Mouse (Mus musculus): ENCODE measurements at regions not wholly inside any gene's neighbourhood (a gene's known extent, or its start where the extent isn't known, plus 50 kb on each side); places are given as distances from the start of the nearest gene placed in this dataset.

DNA sequence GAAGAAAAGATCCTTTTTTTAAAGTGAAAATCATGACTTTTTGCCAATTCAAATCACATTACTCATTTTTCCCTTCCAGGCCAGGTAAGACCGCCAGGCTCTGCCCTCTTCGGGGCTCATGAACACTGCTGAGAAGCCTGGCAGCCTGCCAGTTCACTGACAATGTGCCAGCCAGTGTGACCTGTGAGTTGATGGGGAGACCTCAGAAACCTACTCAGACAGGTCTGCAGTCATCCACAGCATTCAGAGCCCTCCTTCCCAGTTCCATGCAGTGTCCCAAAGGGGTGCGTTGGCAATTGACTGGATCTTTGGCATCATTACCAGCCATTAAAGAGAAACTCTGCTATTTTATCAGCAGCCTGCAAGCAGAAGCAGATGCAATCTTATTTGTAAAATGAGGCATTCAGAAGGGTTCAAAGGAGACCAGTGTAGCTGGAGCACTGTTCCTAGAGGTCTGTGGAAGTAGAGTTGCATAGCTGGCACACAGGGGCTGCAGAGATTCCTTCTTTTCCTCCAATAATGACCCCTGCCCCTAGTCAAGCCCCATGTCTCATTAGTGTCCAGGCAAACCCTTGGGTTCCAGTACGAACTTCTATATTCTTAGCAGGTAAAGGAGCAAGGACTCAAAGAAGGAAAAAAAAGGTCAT, 384.4 kb downstream of the Rapgef2 start:
- DNase-seq (ENCODE audit: low read depth, low spot score): peak; percentile 13

DNA sequence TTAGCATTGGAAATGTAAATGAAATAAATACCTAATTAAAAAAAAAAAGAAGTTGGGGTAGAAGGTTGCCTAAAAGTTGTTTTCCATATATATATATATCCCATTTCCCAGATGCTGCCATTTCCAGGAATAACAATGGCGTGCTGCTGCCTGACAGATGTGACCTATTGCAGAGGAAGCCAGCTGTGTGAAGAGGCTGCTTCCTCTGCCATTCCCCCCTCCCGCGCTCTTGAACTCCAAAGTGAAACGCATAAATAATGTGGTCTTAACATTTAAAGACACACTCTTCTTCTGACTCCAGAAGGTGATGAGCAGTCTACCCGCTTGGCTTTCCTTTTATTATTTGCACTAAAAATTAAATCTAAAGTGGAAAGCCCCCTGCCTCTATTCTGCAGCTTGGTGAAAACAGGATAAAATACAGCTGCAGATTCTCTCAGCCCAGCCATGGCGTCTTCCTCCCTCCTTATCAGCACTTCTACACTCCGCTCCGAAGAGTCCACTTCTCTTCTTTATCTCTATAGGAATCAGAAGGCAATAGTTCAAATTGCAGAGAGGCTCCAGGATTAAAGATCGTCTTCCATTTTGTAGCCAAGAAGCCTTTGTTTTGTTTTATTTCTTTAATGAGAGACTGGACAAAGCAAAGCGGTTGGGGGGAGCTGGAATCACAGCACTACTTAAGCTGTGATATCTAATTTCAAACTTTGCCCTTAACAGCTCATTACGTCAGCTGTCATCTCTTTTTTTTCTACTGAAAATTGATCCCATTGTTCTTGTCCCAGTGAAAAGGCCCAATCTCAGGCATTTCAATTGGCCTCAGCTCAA, 385.1 kb downstream of the Rapgef2 start:
- no peak for DNase-seq (ENCODE audit: low read depth, low spot score)

- no peak for DNase-seq (ENCODE audit: low read depth, low spot score)
Observed at GRCm38 (mm10) chr3:78899446-78900230, 386.7 kb downstream of the Rapgef2 start.

DNA sequence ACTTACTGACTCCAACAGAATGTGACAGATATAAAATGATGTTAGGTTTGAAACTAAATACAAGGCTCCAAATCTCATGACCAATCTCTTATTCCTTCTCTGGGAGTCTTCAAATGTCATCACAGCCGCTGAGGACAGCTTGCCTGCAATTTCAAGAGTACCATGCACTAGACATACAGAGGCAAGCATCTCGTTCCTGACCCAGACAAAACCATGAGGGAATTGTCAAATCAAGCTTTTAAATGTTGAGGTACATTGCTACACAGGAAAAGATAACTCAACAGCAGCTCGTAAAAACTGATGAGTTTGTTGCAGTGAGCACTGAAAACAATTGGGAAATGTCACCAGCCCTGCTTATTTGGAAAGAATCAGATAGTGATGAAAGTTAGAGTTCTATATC, 397.0 kb downstream of the Rapgef2 start:
- DNase-seq (ENCODE audit: low read depth, low spot score): no peak

- no peak for DNase-seq (ENCODE audit: low read depth, low spot score)
Observed at GRCm38 (mm10) chr3:78884715-78885114, 401.6 kb downstream of the Rapgef2 start.

DNA sequence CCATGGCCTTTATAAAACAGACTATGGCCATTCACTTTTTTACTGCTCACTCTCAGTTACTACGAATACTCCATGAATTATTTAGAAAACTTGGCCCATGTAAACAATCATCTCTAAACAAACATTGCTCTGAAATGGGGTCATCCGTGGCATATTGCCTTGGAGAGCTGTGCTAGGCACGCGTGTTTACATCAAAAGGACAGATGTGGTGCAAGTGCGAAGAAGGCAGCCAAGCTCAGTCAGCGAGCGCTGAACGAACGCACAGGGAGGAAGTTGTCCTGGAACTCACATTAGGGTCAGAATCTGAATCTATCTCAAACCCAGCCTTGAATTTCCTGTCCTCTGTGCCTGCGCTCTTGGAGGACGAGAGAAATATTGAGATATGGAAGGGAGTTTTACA, 402.3 kb downstream of the Rapgef2 start:
- no peak for DNase-seq (ENCODE audit: low read depth, low spot score)

DNA sequence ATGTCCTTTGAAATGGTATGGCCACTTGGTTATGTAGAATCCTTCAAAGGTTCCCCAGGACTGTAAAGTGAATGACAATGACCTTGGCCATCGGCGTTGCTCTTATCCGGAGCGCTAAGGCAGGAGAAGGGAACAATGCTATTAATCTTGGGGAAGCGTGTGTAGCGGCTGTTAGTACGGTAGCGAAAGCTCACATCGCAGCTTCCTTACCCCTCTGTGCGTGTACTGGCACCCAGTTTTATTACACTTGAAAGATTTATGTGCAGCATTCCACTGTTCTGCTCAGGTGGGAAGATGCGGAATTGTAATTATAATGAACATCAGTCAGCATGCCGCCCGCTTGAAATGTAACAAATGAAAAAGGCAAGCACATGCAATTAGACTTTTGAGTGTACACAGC, 406.2 kb downstream of the Rapgef2 start:
- no peak for DNase-seq (ENCODE audit: low read depth, low spot score)

DNA sequence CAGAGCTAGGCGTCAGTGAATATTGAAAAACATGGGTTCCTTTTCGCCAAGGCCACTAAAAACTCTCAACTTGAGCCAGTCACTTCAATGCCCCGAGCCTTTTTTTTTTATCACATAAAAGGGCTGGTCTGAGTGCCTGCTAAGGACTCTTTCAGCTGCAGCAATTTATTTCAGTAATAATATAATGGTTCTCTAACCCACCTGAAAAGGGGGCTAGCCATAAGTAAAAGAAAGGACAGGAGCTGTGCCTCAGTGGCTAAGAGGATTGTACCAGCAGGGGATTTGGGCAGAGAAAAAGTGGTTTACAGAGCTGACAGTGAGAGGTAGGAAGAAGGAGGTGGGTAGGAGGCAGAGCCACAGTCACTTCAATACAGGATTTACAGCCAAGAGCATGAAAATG, 409.0 kb downstream of the Rapgef2 start:
- no peak for DNase-seq (ENCODE audit: low read depth, low spot score)

- DNase-seq (ENCODE audit: low read depth, low spot score): no peak
Observed at GRCm38 (mm10) chr3:78866896-78867295, 419.4 kb downstream of the Rapgef2 start.

- DNase-seq (ENCODE audit: low read depth, low spot score): no peak
Observed at GRCm38 (mm10) chr3:78866083-78866726, 420.1 kb downstream of the Rapgef2 start.

- DNase-seq (ENCODE audit: low read depth, low spot score): no peak
Observed at GRCm38 (mm10) chr3:78863005-78863404, 423.3 kb downstream of the Rapgef2 start.

DNA sequence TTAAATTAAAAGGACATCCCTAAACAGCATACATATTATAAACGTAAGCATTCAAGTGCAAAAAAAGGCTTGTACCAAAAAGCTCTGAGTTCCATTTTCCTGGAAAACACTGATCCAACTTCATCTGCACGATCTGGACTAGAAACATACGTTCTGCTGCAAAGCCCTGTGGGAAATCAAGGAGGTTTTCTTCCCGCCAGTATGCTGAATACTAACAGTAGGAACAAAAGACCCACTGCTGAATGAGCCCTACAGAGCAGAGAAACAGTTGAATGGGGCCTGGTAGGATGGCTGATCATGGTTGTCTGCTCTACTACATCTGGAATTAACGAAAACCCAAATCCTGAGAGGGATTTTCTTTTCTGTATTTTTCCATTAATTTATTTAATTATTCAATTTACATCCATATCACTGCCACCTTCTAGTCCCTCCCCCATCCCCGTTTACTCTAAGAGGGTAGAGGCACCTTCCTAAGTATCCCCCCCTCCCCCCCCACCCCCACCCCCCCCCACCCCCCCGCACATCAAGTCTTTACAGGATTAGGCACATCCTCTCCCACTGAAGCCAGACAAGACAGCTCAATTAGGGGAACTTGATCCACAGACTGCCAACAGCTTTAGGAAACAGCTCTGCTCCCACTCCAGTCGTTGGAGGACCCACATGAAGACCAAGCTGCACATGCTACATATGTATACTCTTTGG, 439.5 kb downstream of the Rapgef2 start:
- no peak for DNase-seq (ENCODE audit: low read depth, low spot score)

DNA sequence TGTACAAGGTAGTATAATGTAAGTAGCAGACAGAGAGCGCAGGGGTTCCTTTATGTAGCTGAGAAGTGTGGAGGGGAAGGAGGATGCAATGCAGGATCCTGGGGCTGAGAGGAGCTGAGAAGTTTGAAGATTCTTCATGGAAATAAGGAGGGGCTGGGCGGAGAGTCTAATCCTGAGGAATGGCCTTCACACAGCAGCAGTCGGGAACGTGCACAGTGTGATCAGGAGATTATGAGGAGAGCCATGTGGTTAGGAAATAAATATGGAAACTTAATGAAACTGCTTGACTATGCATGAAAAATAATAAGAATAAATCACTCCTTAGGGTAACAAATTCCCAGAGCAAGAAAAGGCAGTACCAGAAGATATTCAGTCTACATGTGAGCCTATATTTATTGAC, 445.1 kb downstream of the Rapgef2 start:
- no peak for DNase-seq (ENCODE audit: low read depth, low spot score)

- no peak for DNase-seq (ENCODE audit: low read depth, low spot score)
Observed at GRCm38 (mm10) chr3:78836824-78837223, 449.5 kb downstream of the Rapgef2 start.

- no peak for DNase-seq (ENCODE audit: low read depth, low spot score)
Observed at GRCm38 (mm10) chr3:78825505-78825904, 460.8 kb downstream of the Rapgef2 start.

GRCm38 (mm10) chr3:78812425-78812824, 473.9 kb downstream of the Rapgef2 start:
- no peak for DNase-seq (ENCODE audit: low read depth, low spot score)

GRCm38 (mm10) chr3:78810431-78811152, 475.7 kb downstream of the Rapgef2 start:
- DNase-seq (ENCODE audit: low read depth, low spot score): no peak

DNA sequence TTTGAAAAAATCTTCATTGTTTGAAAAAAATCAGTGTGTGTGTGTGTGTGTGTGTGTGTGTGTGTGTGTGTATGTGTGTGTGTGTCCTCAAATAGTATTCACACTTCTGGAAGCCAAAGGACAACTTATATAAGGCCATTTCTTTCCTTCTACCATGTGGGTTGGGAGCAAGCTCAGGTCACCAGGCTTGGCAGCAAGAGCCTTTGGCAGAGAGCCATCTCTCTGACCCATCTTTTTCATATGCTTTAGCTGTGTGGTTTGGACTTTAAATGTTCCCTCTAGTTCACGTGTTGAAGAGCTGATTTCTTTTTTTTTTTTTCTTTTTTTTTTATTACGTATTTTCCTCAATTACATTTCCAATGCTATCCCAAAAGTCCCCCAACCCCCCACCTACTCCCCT, 483.1 kb downstream of the Rapgef2 start:
- DNase-seq (ENCODE audit: low read depth, low spot score): no peak

GRCm38 (mm10) chr3:78795951-78796455, 490.3 kb downstream of the Rapgef2 start:
- DNase-seq (ENCODE audit: low read depth, low spot score): no peak

GRCm38 (mm10) chr3:78792440-78793057, 493.8 kb downstream of the Rapgef2 start:
- DNase-seq (ENCODE audit: low read depth, low spot score): no peak
